Mouse (Mus musculus): ENCODE results near the gene B3gntl1.

GRCm38 (mm10) chr11:121713569-121713968 is 40.6 kb upstream of the B3gntl1 start:
- no peak for TF ChIP-seq POLR2A (IDR thresholded peaks at IDR 0.05; ENCODE audit: insufficient read depth, low read length)
- TF ChIP-seq CTCF (IDR thresholded peaks at IDR 0.05; ENCODE audit: low read depth, low read length) = no peak
- TF ChIP-seq EP300 (IDR thresholded peaks at IDR 0.05; ENCODE audit: insufficient read depth, low read depth, low read length) = no peak

All from ES-Bruce4 (cell line).